In the genomic region with DNA sequence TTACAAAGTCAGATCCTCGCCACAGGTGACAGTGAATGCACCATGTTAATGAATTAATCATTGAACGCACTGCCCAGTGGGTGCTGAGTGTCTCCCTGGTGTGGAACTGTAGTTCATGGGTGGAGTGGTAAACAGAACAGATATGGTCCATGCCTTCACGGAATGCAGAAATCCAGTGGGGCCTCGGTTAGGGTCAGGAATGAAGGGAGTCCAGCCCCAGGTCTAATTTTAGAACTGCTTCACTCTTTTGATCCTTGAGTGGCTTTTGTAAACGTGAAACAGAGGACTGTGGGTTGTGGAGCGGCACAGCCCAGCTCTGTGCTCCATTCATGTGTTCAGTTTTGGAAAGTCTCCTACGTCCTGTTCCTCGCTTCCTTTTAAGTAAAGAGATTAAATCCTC, we compare ENCODE assay signal across 19 mouse cellular contexts.
A peak's percentile ranks its signal among the peaks of the same experiment; 100 is the strongest.
DNase-seq lines count a peak whose midpoint lies in the region; ATAC-seq and TF ChIP-seq lines count a peak whose summit lies in the region.
"Had no signal": no experiment of that assay in that cellular context is flagged by ENCODE, and none has a peak within 500 bp of the region (broad histone marks: within the 10 kb centered on the region; RNA-seq: fewer than 3 reads in every experiment).

No protein-coding gene starts in this region.

- H3K9me3 ChIP-seq in heart, embryonic 16.5 days (replicated peaks; ENCODE audit: control insufficient read depth, low read length), result no peaks in the 10 kb centered on the region
- H3K9me3 ChIP-seq in kidney, embryonic 14.5 days (ENCODE audit: control insufficient read depth, low read length), result no peaks in the 10 kb centered on the region
- no peaks in the 10 kb centered on the region for H3K9me3 ChIP-seq in hindbrain, embryonic 10.5 days
- H3K9me3 ChIP-seq: embryonic facial prominence, embryonic 15.5 days; midbrain, embryonic 12.5 days had no signal

- no peak overlapping the region for H3K4me3 ChIP-seq in heart, adult 2 months
- H3K4me3 ChIP-seq in heart, embryonic 16.5 days (ENCODE audit: low read length), result peak overlapping the region; percentile 27
- H3K4me3 ChIP-seq in kidney, embryonic 14.5 days (ENCODE audit: low read length), result no peak overlapping the region
- H3K4me3 ChIP-seq in hindbrain, embryonic 10.5 days, result no peak overlapping the region
- H3K4me3 ChIP-seq: embryonic facial prominence, embryonic 15.5 days; midbrain, embryonic 12.5 days; myocyte had no signal

- peak overlapping the region; percentile 77 for H3K27ac ChIP-seq in heart, adult 2 months
- peak overlapping the region; percentile 97 for H3K27ac ChIP-seq in heart, embryonic 16.5 days (ENCODE audit: low read length)
- no peak overlapping the region; the same call in 1 of the 2 replicates for H3K27ac ChIP-seq in kidney, embryonic 14.5 days (ENCODE audit: low read depth, low read length)
- H3K27ac ChIP-seq in hindbrain, embryonic 10.5 days, result no peak overlapping the region
- H3K27ac ChIP-seq: embryonic facial prominence, embryonic 15.5 days; midbrain, embryonic 12.5 days had no signal

- in situ Hi-C loops in Patski (cut with MboI; ENCODE audit: low pct_unique_long_range_greater_than_20kb), result no loop called here

- peak overlapping the region; percentile 60 for H3K4me2 ChIP-seq in heart, embryonic 16.5 days (ENCODE audit: low read depth, low read length)
- H3K4me2 ChIP-seq in kidney, embryonic 14.5 days (replicated peaks; ENCODE audit: low read depth, low read length), result no peak overlapping the region; the same call in 1 of the 2 replicates
- H3K4me2 ChIP-seq: embryonic facial prominence, embryonic 15.5 days; liver, embryonic 11.5 days; midbrain, embryonic 12.5 days had no signal

- peak; percentile 93 for ATAC-seq in Patski
- peak; percentile 82 for ATAC-seq in heart, embryonic 16.5 days (replicated peaks; ENCODE audit: extremely low read depth, insufficient read depth, low FRiP score)
- peak; percentile 75 for ATAC-seq in kidney, embryonic 14.5 days (ENCODE audit: low FRiP score, low TSS enrichment)
- ATAC-seq: inflammation-experienced regulatory T-cells, adult 6 months had no signal

- no peak for TF ChIP-seq EP300 in heart, adult 2 months (IDR thresholded peaks at IDR 0.05; ENCODE audit: insufficient read depth, low read depth, low read length)

- H3K9ac ChIP-seq in heart, adult 2 months (ENCODE audit: low read depth, low read length), result no peak overlapping the region
- peak overlapping the region; percentile 62 for H3K9ac ChIP-seq in heart, embryonic 16.5 days (ENCODE audit: low read length)
- H3K9ac ChIP-seq in kidney, embryonic 14.5 days (ENCODE audit: low read depth, low read length), result no peak overlapping the region
- H3K9ac ChIP-seq: embryonic facial prominence, embryonic 15.5 days; midbrain, embryonic 12.5 days had no signal

- H3K4me1 ChIP-seq in heart, adult 2 months (ENCODE audit: control insufficient read depth, insufficient read depth, low read length), result peaks cover 11% of the 10 kb centered on the region
- H3K4me1 ChIP-seq in heart, embryonic 16.5 days (ENCODE audit: control insufficient read depth, insufficient read depth, low read length), result peaks cover 51% of the 10 kb centered on the region
- peaks cover 4% of the 10 kb centered on the region; the same call in 1 of the 2 replicates for H3K4me1 ChIP-seq in kidney, embryonic 14.5 days (ENCODE audit: control insufficient read depth, insufficient read depth, low read length)
- peaks cover 22% of the 10 kb centered on the region for H3K4me1 ChIP-seq in hindbrain, embryonic 10.5 days (replicated peaks)

- H3K36me3 ChIP-seq in heart, adult 2 months (ENCODE audit: control insufficient read depth, insufficient read depth, low read length), result peaks cover 4% of the 10 kb centered on the region
- H3K36me3 ChIP-seq in heart, embryonic 16.5 days (ENCODE audit: control insufficient read depth, insufficient read depth), result no peaks in the 10 kb centered on the region
- H3K36me3 ChIP-seq in kidney, embryonic 14.5 days (ENCODE audit: control insufficient read depth, insufficient read depth, low read length), result no peaks in the 10 kb centered on the region
- H3K36me3 ChIP-seq in hindbrain, embryonic 10.5 days, result no peaks in the 10 kb centered on the region
- H3K36me3 ChIP-seq: embryonic facial prominence, embryonic 15.5 days; G1E; midbrain, embryonic 12.5 days had no signal

- no peaks in the 10 kb centered on the region for H3K79me2 ChIP-seq in heart, adult 2 months (replicated peaks; ENCODE audit: control insufficient read depth, insufficient read depth, low read length)

- POLR2A ChIA-PET in Patski (lab: Charles Lee), result no interaction called here

- CTCF ChIA-PET in Patski (lab: Charles Lee), result interaction anchor here (1.0 to 1.6 kb wide), 5 partner anchors 18 to 103 kb away, joined by 3 read pairs; no protein-coding TSS in a partner anchor

- no peak for TF ChIP-seq POLR2A in heart, adult 2 months (IDR thresholded peaks at IDR 0.05; ENCODE audit: insufficient read depth, low read depth, low read length)

- no peak for TF ChIP-seq CTCF in Patski (IDR thresholded peaks at IDR 0.05)
- no peak for TF ChIP-seq CTCF in heart, adult 2 months (IDR thresholded peaks at IDR 0.05)

- DNase-seq in Patski (ENCODE audit: low read depth, low spot score), result peak; percentile 46
- peak in 1 of 2 experiments; percentile 20 for DNase-seq in heart, adult 2 months
- no peak for DNase-seq in spleen, adult 12 weeks (ENCODE audit: low spot score)
- no peak for DNase-seq in gastrocnemius, postnatal 4 days (ENCODE audit: low spot score in 2 of 2)
- no peak for DNase-seq in hindbrain, embryonic 10.5 days (ENCODE audit: low spot score)
- no peak for DNase-seq in spleen, postnatal 14 days (ENCODE audit: low spot score in 2 of 2)
- DNase-seq: adrenal gland, postnatal 10 days; cerebellum, adult 18-20 months; layer of hippocampus, adult 9-11 months; lung, postnatal 36 days; thymus, postnatal 36 days had no signal

- intact Hi-C loops in heart, adult 2 months (cut with DNase I), result loop anchor here (5.0 kb wide), 1 partner anchor 37 kb away; no protein-coding TSS in a partner anchor

- 44% methylated on average over 8 of the region's 8 CpGs for WGBS in heart, adult 2 months
- 27% methylated on average over 8 of the region's 8 CpGs for WGBS in heart, embryonic 16.5 days
- 37% methylated on average over 8 of the region's 8 CpGs for WGBS in kidney, embryonic 14.5 days
- 56% methylated on average over 8 of the region's 8 CpGs for WGBS in hindbrain, embryonic 10.5 days

- H3K27me3 ChIP-seq in Patski, result no peaks in the 10 kb centered on the region
- H3K27me3 ChIP-seq in heart, adult 2 months (ENCODE audit: control insufficient read depth, insufficient read depth, low read length), result no peaks in the 10 kb centered on the region
- H3K27me3 ChIP-seq in heart, embryonic 16.5 days (ENCODE audit: control insufficient read depth, insufficient read depth, low read length), result no peaks in the 10 kb centered on the region
- H3K27me3 ChIP-seq in kidney, embryonic 14.5 days (ENCODE audit: control insufficient read depth, insufficient read depth, low read length), result no peaks in the 10 kb centered on the region
- H3K27me3 ChIP-seq in hindbrain, embryonic 10.5 days (ENCODE audit: insufficient read depth, poor library complexity, severe bottlenecking), result no peaks in the 10 kb centered on the region
- H3K27me3 ChIP-seq: embryonic facial prominence, embryonic 15.5 days; midbrain, embryonic 12.5 days had no signal

Comparison
In these comparisons a context has a peak if more than half of its experiments do, and no peak if none do; other contexts are left out.
1. H3K27ac ChIP-seq: peak in heart, adult 2 months (single experiment) and heart, embryonic 16.5 days (single experiment); none in kidney, embryonic 14.5 days (single experiment) and hindbrain, embryonic 10.5 days (single experiment).
2. Peak in every context shown above with its lines, with median percentiles within 50 percentile points of each other: ATAC-seq.